Mouse (Mus musculus) hematopoietic stem cell, adult 5-6 weeks (primary cell): ENCODE results near the gene Samt4. TPM values are rescaled to one million over a fixed set of nuclear protein-coding genes. Genes with fewer than 3 reads are reported as not detected.
"Not testable (repeated sequence)": the region's sequence is repeated elsewhere in the genome, so short reads cannot be mapped to it uniquely, and the experiment has no call there.

ENCODE experiments used
- ATAC-seq, 2 experiments: fragments of 125-278 bp in 1 of 2; replicated peaks in 1 of 2; 2 replicates each; pipeline ENCODE4 v1.8.0; 2016 to 2017; ENCODE audit warnings: inconsistent platforms in 2 of 2, mild to moderate bottlenecking in 2 of 2, moderate number of reproducible peaks in 2 of 2, low read depth in 1 of 2, moderate TSS enrichment in 1 of 2; ENCODE audit not compliant: low FRiP score in 2 of 2, poor library complexity in 2 of 2, severe bottlenecking in 2 of 2, insufficient read depth in 1 of 2, low TSS enrichment in 1 of 2
- total RNA-seq: library from RNA; stranded (forward); fragments of 172-1452, 232-1000 nt; gene quantifications from 2 replicates; pipeline ENCODE4 v1.2.3, GENCODE M21; 2017

The Samt4 gene
- total RNA-seq = not detected in 2 replicates

DNA sequence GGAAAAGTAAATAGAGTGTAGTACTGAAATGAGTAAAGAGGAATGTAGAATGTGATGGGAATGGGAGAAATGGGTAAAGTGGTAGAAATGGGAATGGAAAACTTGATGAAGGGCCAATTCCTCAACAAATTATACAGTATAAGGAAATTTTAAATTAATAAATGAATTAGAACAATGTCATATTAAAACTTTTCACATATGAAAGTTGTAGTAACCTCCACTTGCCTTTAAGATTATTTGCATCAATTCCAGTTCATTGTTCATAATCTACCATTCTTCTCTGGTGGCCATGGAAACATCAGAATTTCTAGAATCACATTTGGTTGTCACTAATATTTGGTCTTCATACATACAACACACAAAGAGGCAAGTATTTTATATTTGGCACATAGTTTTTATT is at the start of gene Samt4:
Gene Samt4, plus strand, starts transcription at position 301 of the 400 bp plus-strand sequence.
- no peak for ATAC-seq

DNA sequence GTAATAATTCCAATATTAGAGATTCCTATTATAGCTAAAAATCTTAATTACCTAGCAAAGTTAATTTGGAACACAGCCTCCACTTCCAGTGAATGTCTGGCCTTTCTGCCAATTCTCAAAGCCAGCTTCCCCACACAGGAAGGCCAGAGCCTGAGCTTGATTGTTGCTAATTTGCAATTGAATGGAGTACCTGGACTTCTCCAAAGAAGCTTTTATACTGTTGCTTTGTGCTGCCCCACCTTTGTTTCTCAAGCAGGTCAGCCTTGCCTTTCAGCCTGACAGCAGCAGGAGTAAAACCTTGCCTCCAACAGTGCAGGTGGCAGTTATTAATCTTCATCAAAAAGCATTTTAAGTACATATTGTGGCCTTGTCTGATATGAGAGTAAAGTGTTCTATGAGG is 38.1 kb upstream of the Samt4 start:
- not testable (repeated sequence) for ATAC-seq

DNA sequence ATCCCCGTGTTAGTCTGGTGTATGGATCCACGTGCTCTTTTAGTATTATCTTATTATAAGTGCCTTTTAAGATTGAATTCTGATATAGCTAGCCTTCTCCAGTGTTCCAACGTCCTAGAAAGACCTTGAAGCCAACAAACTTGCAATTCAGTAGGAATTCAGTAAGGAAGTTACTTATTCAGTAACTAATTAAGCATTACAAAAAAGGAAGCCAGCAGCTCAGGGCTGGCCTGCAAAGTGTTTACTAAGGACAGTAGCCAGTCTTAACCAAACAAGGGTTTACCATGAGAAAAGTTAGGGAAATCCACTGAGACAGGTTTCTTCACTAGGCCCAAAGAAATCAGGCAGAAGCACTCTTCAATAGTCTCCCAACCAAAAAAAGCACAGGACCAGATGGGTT is 13.4 kb upstream of the Samt4 start:
- not testable (repeated sequence) for ATAC-seq

Other genes with a start within 250 kb of the Samt4 start
- gene 4930524N10Rik, start 138.6 kb upstream of the Samt4 start, total RNA-seq = not detected in 2 replicates
- gene Samt2, start 97.4 kb downstream of the Samt4 start, total RNA-seq = not detected in 2 replicates